Mouse (Mus musculus) 3T3-L1 (cell line): ENCODE results near the gene Prdx6b.

ENCODE experiments used
- DNase-seq: peaks from one replicate; pipeline ENCODE4 v3.0.0-alpha.2; 2015; ENCODE audit warnings: low read depth, low spot score

Prdx6b gene

GRCm38 (mm10) chr2:80325779-80326178, 33.5 kb downstream of the Prdx6b start:
- DNase-seq = no peak

GRCm38 (mm10) chr2:80327272-80327671, 35.0 kb downstream of the Prdx6b start:
- DNase-seq = no peak

DNA sequence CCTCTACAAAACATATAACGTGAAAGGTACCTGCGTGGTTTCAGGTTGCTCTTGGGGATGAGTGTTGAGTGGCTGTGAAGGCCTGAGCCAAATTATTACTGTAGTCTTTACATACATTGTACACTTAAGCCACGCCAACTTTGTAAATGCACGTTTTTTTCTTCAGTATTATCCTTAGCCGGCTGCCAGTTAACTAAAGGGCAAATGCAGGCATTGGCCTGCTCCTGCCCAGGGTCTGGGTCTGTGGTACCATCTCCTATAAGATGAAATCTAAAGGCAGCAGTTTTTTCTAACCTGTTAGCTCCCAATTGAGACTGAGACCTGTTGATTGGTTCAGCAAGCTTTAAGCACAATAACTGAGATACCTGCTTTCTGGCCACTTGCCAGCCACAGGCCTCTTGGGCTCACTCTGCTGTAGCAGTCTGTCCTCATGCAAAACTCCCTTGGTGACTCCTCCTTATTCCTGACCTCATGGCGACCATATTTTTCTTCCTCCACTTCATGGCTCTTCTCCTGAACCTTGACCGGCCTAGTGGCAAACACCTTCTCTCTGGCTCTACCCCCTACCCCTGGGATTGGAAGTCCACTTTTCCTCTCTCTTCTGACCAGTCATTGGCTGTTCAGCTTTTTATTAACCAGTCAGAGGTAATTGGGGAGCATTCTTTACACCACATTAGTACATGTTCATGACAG, 36.8 kb downstream of the Prdx6b start:
- no peak for DNase-seq

GRCm38 (mm10) chr2:80340537-80340936, 48.3 kb downstream of the Prdx6b start:
- DNase-seq = no peak
